Mouse (Mus musculus) heart, embryonic 13.5 days (tissue): ENCODE data around the gene Grb10. TPM values are rescaled to one million over a fixed set of nuclear protein-coding genes. Genes with fewer than 3 reads are reported as not detected.
A peak's percentile ranks its signal among the peaks of the same experiment; 100 is the strongest.

ENCODE experiments used
- ATAC-seq: fragments of 200-750 bp; cut with Nextera tagmentation; 2 replicates; pipeline ENCODE4 v1.8.0; 2017; ENCODE audit warnings: moderate TSS enrichment; ENCODE audit not compliant: insufficient number of reproducible peaks, low FRiP score, low TSS enrichment; ENCODE audit errors: extremely low read depth
- H3K27ac ChIP-seq: fragments of 300-500 bp; sonication (generic); replicated peaks from 2 replicates; pipeline ENCODE4 v1.5.1; 2015; ENCODE audit warnings: moderate library complexity, mild to moderate bottlenecking, inconsistent platforms
- H3K27me3 ChIP-seq: fragments of 300-500 bp; sonication (generic); replicated peaks from 2 replicates; pipeline ENCODE4 v1.6.1; 2015; ENCODE audit warnings: mild to moderate bottlenecking, inconsistent platforms
- H3K36me3 ChIP-seq: fragments of 300-500 bp; sonication (generic); 2 replicates; pipeline ENCODE4 v1.6.1; 2015; ENCODE audit warnings: mild to moderate bottlenecking, inconsistent platforms
- H3K4me1 ChIP-seq: fragments of 300-500 bp; sonication (generic); 2 replicates; pipeline ENCODE4 v1.6.1; 2015; ENCODE audit warnings: inconsistent platforms
- H3K4me2 ChIP-seq: fragments of 300-500 bp; sonication (generic); 2 replicates; pipeline ENCODE4 v1.6.1; 2015; ENCODE audit warnings: inconsistent platforms, mild to moderate bottlenecking, moderate library complexity
- H3K4me3 ChIP-seq: fragments of 300-500 bp; sonication (generic); 2 replicates; pipeline ENCODE4 v1.5.1; 2015; ENCODE audit warnings: moderate library complexity, mild to moderate bottlenecking, inconsistent platforms
- H3K9ac ChIP-seq: fragments of 300-500 bp; sonication (generic); 2 replicates; pipeline ENCODE4 v1.6.1; 2015; ENCODE audit warnings: inconsistent platforms, mild to moderate bottlenecking, moderate library complexity
- H3K9me3 ChIP-seq: fragments of 300-500 bp; sonication (generic); 2 replicates; pipeline ENCODE4 v1.6.1; 2016; ENCODE audit warnings: inconsistent platforms
- WGBS: fragments of 180-500 bp; shearing (Covaris S2); methylation state at CpG from one replicate; pipeline ENCODE4 v1.1.7; 2015; ENCODE audit warnings: mixed read lengths; 5-methylcytosine and 5-hydroxymethylcytosine counted together
- polyA plus RNA-seq: library from polyadenylated mRNA; unstranded; fragments of >200 nt; fragmentation: Nextera tagmentation; extraction: Ambion mirVana; gene quantifications from 2 replicates; pipeline ENCODE4 v1.2.1, GENCODE M21; 2015

Grb10 gene
- polyA plus RNA-seq, 1 experiment from 2014 or later: 494 TPM

DNA sequence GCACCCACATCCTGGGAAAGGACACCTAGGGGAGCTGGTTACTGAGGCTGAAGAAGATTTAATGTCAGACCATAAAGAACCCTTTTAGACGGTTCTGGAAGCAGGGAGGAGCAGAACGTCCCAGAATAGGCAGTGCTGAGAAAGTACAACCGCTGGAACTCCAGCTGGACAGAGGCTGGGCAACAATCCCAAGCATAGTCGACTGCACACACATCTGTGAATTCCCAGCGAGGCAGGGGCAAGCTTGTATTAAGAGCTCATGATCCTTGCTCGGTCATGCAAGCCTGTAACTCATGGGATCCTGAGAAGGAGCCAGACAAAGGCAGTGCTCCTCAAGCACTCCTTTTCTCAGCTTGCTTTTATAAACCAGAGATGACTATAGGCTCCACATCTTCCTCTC, 69.7 kb downstream of the Grb10 start:
- peaks cover 79% of the 10 kb centered on the region for H3K4me1 ChIP-seq
- H3K27me3 ChIP-seq: no peaks in the 10 kb centered on the region
- H3K9ac ChIP-seq: peak overlapping the region; percentile 72
- peak overlapping the region; percentile 87 for H3K27ac ChIP-seq
- 0 out of 2 replicates have a peak, but pooled peaks cover 7% of the 10 kb centered on the region for H3K9me3 ChIP-seq
- 41% methylated on average over 6 of the region's 6 CpGs for WGBS
- no peak for ATAC-seq
- H3K4me3 ChIP-seq: no peak overlapping the region
- H3K4me2 ChIP-seq: no peak overlapping the region
- H3K36me3 ChIP-seq: peaks cover 89% of the 10 kb centered on the region

DNA sequence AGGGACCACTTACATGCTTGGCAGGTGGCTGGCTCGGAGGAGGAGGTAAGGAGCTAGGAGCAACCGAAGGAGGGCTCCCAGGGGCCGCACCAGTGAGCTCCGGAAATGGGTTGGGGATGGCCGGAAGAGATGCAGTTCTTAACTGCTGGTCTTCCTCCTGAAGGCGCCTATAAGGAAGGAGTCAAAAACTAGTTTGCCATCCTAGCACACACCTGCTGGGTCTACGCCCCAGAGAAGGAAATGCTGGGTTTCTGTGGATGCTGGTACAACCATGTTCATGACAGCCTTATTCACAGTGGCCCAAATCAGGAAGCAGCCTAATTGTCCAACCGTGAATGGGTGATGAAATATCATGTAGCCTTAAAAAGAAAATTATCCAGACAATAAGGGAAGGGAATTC, 71.0 kb downstream of the Grb10 start:
- WGBS: 81% methylated on average over 8 of the region's 8 CpGs
- H3K4me1 ChIP-seq: peaks cover 80% of the 10 kb centered on the region
- peaks cover 85% of the 10 kb centered on the region for H3K36me3 ChIP-seq

DNA sequence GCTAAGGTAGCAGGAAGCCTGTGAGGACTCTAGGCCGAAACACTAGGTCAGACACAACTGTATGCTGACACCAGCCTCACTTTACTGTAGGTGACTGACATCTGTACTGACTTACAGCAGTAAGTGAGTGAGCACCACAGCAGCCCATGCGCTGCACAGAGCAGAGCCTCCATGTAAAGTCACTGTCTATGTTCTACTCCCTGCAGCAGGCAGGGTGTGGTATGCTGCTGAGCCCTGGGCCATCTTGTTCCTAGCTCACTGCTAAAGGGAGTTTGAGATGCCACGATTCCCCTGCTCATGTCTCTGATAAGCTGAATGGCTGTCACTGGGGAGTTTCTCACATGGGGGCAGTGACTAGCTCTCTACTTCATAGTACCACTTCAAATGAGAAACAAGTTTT, 72.3 kb downstream of the Grb10 start:
- Histone ChIP-seq H3K4me3 (no peak overlapping the region), H3K27me3 (no peaks in the 10 kb centered on the region), H3K9me3 (0 out of 2 replicates have a peak, but pooled peaks cover 5% of the 10 kb centered on the region), H3K36me3 (peaks cover 79% of the 10 kb centered on the region), H3K4me2 (peak overlapping the region; percentile 10; the same call in 1 of the 2 replicates), H3K4me1 (peaks cover 90% of the 10 kb centered on the region), H3K27ac (peak overlapping the region; percentile 98), H3K9ac (peak overlapping the region; percentile 76)
- ATAC-seq: no peak
- WGBS: 53% methylated on average over 3 of the region's 3 CpGs

More for the DNA sequence above, 71.0 kb downstream of the Grb10 start:
- Histone ChIP-seq H3K9ac (no peak overlapping the region; the same call in 1 of the 2 replicates), H3K27me3 (no peaks in the 10 kb centered on the region), H3K9me3 (0 out of 2 replicates have a peak, but pooled peaks cover 7% of the 10 kb centered on the region), H3K27ac (peak overlapping the region; percentile 87), H3K4me3 (no peak overlapping the region), H3K4me2 (no peak overlapping the region)
- no peak for ATAC-seq

DNA sequence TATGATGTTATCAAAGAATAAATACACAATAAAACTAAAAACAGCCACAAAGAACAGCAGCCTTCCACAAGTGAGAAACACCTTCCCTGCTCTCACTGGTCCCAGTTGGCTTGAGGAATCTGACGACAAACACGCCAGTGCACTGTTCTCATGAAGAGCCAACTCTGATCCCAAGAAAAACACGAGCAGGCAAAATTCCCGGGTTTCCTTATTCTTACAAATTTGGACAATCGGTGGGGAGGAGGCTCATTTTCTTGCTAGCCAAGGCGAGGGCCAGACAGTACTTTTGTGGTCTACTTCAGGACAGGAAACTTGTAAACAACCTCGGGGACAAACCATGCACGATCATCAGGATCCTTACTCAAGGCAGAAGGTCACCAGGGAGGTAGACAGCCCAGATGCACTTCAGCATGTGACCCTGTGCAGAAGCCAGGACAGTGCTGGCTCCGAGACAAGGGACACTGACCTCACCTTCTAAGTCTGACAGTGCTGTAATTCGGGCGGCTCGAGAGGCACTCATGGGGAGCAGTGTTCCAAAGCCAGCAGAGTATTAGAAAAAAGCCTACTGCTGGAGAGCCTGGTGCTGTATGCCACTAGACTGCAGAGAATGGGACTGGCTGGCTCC, 72.9 kb downstream of the Grb10 start:
- H3K36me3 ChIP-seq: peaks cover 79% of the 10 kb centered on the region
- WGBS: 50% methylated on average over 12 of the region's 12 CpGs
- no peak for ATAC-seq

DNA sequence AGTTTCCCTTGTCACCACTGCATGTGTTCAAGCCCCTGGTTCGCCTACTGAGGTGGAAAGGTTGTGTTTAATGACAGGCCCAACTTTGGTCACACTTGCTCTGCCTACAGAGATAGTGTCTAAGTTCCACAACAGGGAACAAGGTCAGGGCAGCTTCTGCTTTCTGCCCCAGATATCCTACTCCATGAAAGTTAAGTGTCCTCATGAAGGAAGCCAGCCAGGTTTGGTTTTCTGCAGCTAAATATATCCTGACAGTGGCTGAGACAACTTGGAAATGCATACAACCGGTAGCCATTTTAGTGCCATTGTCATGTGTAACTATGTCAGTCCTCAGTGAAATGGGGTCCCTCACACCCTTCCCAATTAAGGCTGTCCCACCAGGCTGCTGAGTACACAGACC, 73.8 kb downstream of the Grb10 start:
- WGBS: 60% methylated on average over 2 of the region's 2 CpGs
- H3K4me3 ChIP-seq: no peak overlapping the region
- no peak overlapping the region for H3K4me2 ChIP-seq
- ATAC-seq: no peak
- no peaks in the 10 kb centered on the region for H3K27me3 ChIP-seq
- peaks cover 98% of the 10 kb centered on the region for H3K4me1 ChIP-seq
- peak overlapping the region; percentile 48 for H3K9ac ChIP-seq
- H3K27ac ChIP-seq: peak overlapping the region; percentile 98
- peaks cover 80% of the 10 kb centered on the region for H3K36me3 ChIP-seq
- H3K9me3 ChIP-seq: no peaks in the 10 kb centered on the region

More for the DNA sequence above, 72.9 kb downstream of the Grb10 start:
- Histone ChIP-seq H3K27ac (peak overlapping the region; percentile 98), H3K9me3 (no peaks in the 10 kb centered on the region), H3K4me3 (no peak overlapping the region), H3K27me3 (no peaks in the 10 kb centered on the region), H3K9ac (peak overlapping the region; percentile 76), H3K4me2 (peak overlapping the region; percentile 10; the same call in 1 of the 2 replicates), H3K4me1 (peaks cover 96% of the 10 kb centered on the region)

DNA sequence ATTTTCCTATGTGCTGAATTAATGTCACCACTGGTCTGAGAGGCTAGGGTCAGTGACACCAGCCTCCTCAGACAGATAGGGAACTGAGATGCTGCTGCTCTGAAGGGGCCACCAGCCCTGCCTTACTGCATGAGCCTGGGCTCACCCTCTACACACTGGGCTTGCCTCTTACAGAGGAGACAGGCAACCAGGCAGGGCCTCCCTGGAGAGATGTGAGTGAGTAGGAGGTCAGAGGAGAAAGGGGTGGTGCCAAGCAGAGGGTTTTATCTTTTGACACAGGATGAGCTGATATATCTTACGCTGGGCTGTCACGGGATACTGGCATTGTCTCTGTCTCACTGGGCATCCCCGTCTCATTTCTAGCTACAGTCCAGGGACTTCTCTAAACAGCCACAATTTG, 74.9 kb downstream of the Grb10 start:
- Histone ChIP-seq H3K4me1 (peaks cover 98% of the 10 kb centered on the region), H3K4me3 (no peak overlapping the region), H3K36me3 (peaks cover 75% of the 10 kb centered on the region), H3K9ac (peak overlapping the region; percentile 73), H3K4me2 (no peak overlapping the region), H3K27me3 (no peaks in the 10 kb centered on the region), H3K9me3 (no peaks in the 10 kb centered on the region), H3K27ac (peak overlapping the region; percentile 98)
- WGBS: 24% methylated on average over 3 of the region's 3 CpGs
- no peak; the same call in 1 of the 2 replicates for ATAC-seq

DNA sequence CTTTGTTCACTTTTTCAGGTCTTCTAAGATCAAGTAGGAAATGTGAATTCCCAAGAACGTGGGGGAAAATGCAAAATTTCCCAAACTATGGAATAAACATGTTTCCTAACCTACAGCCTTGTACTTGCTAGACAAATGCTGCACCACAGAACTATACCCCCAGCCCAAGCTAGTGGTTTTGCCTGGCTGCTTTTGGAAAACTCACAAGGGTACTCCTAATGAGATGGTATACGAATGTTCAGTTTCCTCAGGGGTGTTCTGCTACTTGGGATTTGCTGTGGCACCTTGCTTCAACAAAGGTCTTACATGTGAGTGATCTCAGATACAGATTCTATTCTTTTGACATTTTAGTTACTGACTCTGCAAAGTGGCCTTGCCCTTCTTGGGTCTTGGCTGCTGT, 75.4 kb downstream of the Grb10 start:
- ATAC-seq: no peak
- Histone ChIP-seq H3K27me3 (no peaks in the 10 kb centered on the region), H3K27ac (peak overlapping the region; percentile 98), H3K9ac (peak overlapping the region; percentile 73), H3K36me3 (peaks cover 70% of the 10 kb centered on the region), H3K4me3 (no peak overlapping the region), H3K4me1 (peaks cover 96% of the 10 kb centered on the region), H3K9me3 (no peaks in the 10 kb centered on the region), H3K4me2 (no peak overlapping the region)
- WGBS: 77% methylated on average over 2 of the region's 2 CpGs

DNA sequence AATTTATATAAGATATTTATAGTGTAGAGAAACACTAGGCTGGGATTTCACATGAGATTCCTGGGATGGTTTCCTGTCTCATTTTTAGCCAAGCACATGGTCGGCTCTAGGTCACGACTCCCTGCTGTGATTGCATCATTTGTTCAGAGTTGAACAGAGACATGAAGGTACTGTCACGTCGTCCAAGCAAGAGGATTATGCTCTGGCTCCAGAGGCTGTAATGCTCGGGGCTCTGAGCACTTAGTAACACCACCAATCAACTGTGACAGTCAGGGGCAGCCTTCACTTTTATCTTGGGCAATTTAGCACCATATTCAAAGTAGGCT, 75.9 kb downstream of the Grb10 start:
- ATAC-seq: peak; percentile 13; the same call in 1 of the 2 replicates
- Histone ChIP-seq H3K4me3 (no peak overlapping the region), H3K36me3 (peaks cover 65% of the 10 kb centered on the region), H3K4me2 (no peak overlapping the region), H3K27me3 (no peaks in the 10 kb centered on the region), H3K27ac (peak overlapping the region; percentile 98), H3K4me1 (peaks cover 96% of the 10 kb centered on the region), H3K9ac (peak overlapping the region; percentile 33), H3K9me3 (no peaks in the 10 kb centered on the region)
- WGBS: 9% methylated on average over 5 of the region's 5 CpGs

DNA sequence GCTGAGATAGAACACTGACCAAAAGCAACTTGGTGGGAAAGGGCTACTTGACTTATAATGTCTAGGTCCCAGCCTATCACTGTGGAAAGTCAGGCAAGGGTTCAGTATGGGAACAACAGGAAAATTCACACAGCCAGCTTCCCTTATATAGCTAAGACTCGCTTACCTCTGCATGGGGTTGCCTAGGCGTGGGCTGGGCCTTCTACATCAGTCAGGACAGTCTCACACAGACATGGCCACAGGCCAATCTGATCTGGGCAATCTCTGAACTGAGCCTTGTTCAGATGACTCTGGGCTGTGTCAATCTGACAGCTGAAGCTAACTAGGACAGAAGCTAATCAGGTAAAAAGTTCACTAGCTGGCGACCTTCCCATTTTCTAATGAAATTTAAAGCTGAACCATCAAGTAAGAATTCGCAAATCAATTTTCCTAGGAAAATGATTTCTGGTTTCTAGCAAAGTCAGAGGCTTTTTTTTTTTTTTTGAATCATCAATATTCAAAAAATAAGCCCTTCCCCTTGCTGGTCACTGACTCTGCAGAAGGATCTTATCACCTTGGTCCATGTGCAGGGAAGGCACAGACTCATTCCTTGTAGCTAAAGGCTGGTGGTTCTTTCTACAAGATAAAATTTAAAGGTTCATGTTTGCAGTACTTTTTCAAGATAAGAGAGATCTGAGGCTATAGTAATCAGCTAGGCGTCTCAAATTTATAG, 76.4 kb downstream of the Grb10 start:
- Histone ChIP-seq H3K27me3 (no peaks in the 10 kb centered on the region), H3K27ac (peak overlapping the region; percentile 98), H3K4me2 (no peak overlapping the region), H3K36me3 (peaks cover 62% of the 10 kb centered on the region), H3K9ac (peak overlapping the region; percentile 63), H3K4me3 (no peak overlapping the region), H3K4me1 (peaks cover 97% of the 10 kb centered on the region), H3K9me3 (no peaks in the 10 kb centered on the region)
- 15% methylated on average over 5 of the region's 5 CpGs for WGBS
- ATAC-seq: peak; percentile 64

DNA sequence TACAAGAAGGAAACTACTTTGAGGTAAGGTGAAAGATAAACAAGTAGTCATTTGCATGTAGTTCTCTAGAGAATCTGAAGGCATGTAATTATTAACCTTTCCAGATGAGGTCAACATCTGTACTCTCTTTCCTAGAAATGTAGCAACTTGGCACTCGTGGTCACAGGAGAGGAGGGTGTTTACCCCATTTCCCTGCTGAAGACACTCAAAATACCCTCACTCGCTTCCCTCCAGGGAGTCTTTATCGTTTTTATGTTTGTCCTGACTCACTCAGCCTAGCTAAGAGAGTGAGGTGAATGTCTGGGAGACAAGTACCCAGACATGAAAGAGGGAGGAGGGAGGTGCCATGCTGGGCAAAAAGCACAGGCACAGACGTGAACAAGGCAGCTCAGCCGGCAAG, 77.6 kb downstream of the Grb10 start:
- H3K36me3 ChIP-seq: peaks cover 50% of the 10 kb centered on the region
- H3K4me1 ChIP-seq: peaks cover 93% of the 10 kb centered on the region
- 26% methylated on average over 5 of the region's 5 CpGs for WGBS
- no peaks in the 10 kb centered on the region for H3K27me3 ChIP-seq
- H3K4me2 ChIP-seq: no peak overlapping the region
- no peak overlapping the region for H3K4me3 ChIP-seq
- no peak for ATAC-seq
- no peaks in the 10 kb centered on the region for H3K9me3 ChIP-seq
- peak overlapping the region; percentile 63 for H3K9ac ChIP-seq
- H3K27ac ChIP-seq: peak overlapping the region; percentile 98

DNA sequence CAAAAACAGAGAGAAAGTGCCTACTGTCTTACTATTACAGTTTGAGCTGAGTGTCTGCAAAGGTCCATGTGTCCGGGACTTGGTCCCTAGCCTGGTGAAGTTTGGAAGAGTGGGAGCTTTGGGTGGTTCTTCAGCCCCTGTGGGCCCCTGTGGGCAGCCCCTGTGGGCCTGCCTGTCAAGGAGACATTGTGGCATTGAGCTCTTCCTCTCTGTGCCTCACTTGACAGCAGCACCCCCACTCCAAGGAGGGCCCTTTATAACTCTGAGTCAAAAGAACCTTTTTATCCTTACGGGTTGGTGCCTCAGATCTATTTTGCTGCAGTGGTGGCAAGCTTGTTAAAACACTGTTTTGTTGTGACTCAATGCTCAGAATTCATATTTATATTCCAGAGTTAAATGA, 78.3 kb downstream of the Grb10 start:
- Histone ChIP-seq H3K4me2 (no peak overlapping the region), H3K4me3 (no peak overlapping the region), H3K9me3 (no peaks in the 10 kb centered on the region), H3K36me3 (peaks cover 54% of the 10 kb centered on the region), H3K9ac (peak overlapping the region; percentile 63), H3K27me3 (no peaks in the 10 kb centered on the region), H3K27ac (peak overlapping the region; percentile 98), H3K4me1 (peaks cover 93% of the 10 kb centered on the region)
- no peak for ATAC-seq
- 78% methylated on average over 2 of the region's 2 CpGs for WGBS
